Mouse (Mus musculus): Measurements from ENCODE around the gene B3gnt9. TPM values are rescaled to one million over a fixed set of nuclear protein-coding genes. Genes with fewer than 3 reads are reported as not detected.

B3gnt9 gene
- polyA plus RNA-seq, 2 experiments, result 40.8 to 42.9 TPM

DNA sequence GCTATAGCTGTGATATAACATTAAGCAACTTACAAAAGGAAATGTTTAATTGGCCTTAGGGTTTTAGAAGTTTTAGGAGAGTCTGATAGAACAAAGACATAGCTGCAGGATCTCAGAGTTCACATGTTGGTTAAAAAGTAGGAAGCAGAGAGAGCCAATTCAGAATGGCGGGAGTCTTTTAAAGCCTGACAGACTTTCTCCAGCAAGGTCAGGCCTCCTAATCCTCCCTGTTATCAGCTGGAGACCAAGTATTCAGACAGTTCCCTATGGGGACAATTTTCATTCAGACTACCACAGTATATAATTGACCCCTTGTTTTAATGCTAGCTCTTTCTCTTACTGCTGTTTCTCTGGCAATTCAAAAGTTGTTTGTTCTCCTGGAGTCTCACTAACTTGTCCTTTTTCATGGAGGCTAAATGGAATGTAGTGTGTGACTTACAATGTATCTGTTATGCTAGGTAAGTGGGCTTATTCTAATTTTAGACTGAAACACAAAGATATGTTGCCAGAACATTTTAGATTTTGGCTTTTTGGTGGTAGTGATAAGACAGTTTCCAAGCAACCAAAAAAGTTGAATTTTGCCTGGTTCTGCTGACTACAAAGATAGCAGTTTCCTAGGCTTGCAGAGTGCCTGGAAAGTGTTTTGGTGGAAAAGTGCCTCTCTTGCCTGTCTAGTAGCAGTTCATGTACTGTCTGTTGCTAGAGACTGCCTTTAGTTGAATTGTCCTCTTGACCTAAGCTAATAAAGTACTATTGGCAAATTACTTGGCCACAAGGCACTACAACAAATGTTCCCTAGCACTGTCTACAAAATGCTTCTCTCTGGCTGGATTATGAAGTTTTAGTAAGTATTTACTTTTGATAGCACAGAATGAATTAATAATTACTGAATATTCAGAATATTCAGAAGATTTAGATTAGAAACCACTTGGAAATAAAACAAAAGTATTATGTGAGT is 45.5 kb downstream of the B3gnt9 start:
- no peak for DNase-seq (ENCODE audit: low spot score)
- H3K36me3 ChIP-seq (ENCODE audit: control insufficient read depth, insufficient read depth, low read length), result peaks cover 5% of the 10 kb centered on the region
- H3K9ac ChIP-seq (ENCODE audit: low read depth, low read length, severe bottlenecking), result no peak overlapping the region
- no peaks in the 10 kb centered on the region for H3K4me1 ChIP-seq (ENCODE audit: control insufficient read depth, insufficient read depth, low read length)
- 95% methylated on average over 1 of the region's 1 CpGs for WGBS
- TF ChIP-seq POLR2A (IDR thresholded peaks at IDR 0.05; ENCODE audit: borderline replicate concordance, extremely low read depth, insufficient read depth, insufficient read length), result no peak
- no peaks in the 10 kb centered on the region for H3K27me3 ChIP-seq (ENCODE audit: control insufficient read depth, insufficient read depth, low read length)
- H3K9me3 ChIP-seq (ENCODE audit: control insufficient read depth, low read length), result no peaks in the 10 kb centered on the region
- no peak for ATAC-seq (ENCODE audit: low FRiP score, low read depth)
- H3K4me3 ChIP-seq (replicated peaks; ENCODE audit: low read length), result no peak overlapping the region
- H3K27ac ChIP-seq (replicated peaks; ENCODE audit: low read depth, low read length), result no peak overlapping the region
- H3K4me2 ChIP-seq (replicated peaks; ENCODE audit: low read depth, low read length, severe bottlenecking), result no peak overlapping the region

GRCm38 (mm10) chr8:105207675-105208273 is 47.2 kb downstream of the B3gnt9 start:
- 92% methylated on average over 2 of the region's 2 CpGs for WGBS
- peaks cover 13% of the 10 kb centered on the region for H3K36me3 ChIP-seq (ENCODE audit: control insufficient read depth, insufficient read depth, low read length)
- DNase-seq (ENCODE audit: low spot score), result no peak
- H3K4me2 ChIP-seq (replicated peaks; ENCODE audit: low read depth, low read length, severe bottlenecking), result no peak overlapping the region
- no peak for ATAC-seq (ENCODE audit: low FRiP score, low read depth)
- H3K4me1 ChIP-seq (ENCODE audit: control insufficient read depth, insufficient read depth, low read length), result no peaks in the 10 kb centered on the region
- no peak for TF ChIP-seq POLR2A (IDR thresholded peaks at IDR 0.05; ENCODE audit: borderline replicate concordance, extremely low read depth, insufficient read depth, insufficient read length)
- H3K9ac ChIP-seq (ENCODE audit: low read depth, low read length, severe bottlenecking), result no peak overlapping the region
- no peak overlapping the region for H3K27ac ChIP-seq (replicated peaks; ENCODE audit: low read depth, low read length)
- no peaks in the 10 kb centered on the region for H3K9me3 ChIP-seq (ENCODE audit: control insufficient read depth, low read length)
- no peak overlapping the region for H3K4me3 ChIP-seq (replicated peaks; ENCODE audit: low read length)
- H3K27me3 ChIP-seq (ENCODE audit: control insufficient read depth, insufficient read depth, low read length), result no peaks in the 10 kb centered on the region

GRCm38 (mm10) chr8:105206766-105207275 is 48.1 kb downstream of the B3gnt9 start:
- ATAC-seq (ENCODE audit: low FRiP score, low read depth) (no peak), DNase-seq (ENCODE audit: low spot score) (peak; percentile 21)
- H3K36me3 ChIP-seq (ENCODE audit: control insufficient read depth, insufficient read depth, low read length), result peaks cover 20% of the 10 kb centered on the region
- H3K4me3 ChIP-seq (replicated peaks; ENCODE audit: low read length), result no peak overlapping the region
- H3K4me1 ChIP-seq (ENCODE audit: control insufficient read depth, insufficient read depth, low read length), result no peaks in the 10 kb centered on the region
- no peak overlapping the region for H3K4me2 ChIP-seq (replicated peaks; ENCODE audit: low read depth, low read length, severe bottlenecking)
- H3K27ac ChIP-seq (replicated peaks; ENCODE audit: low read depth, low read length), result no peak overlapping the region
- no peak overlapping the region for H3K9ac ChIP-seq (ENCODE audit: low read depth, low read length, severe bottlenecking)
- WGBS, result 64% methylated on average over 7 of the region's 7 CpGs
- no peak for TF ChIP-seq POLR2A (IDR thresholded peaks at IDR 0.05; ENCODE audit: borderline replicate concordance, extremely low read depth, insufficient read depth, insufficient read length)
- no peaks in the 10 kb centered on the region for H3K27me3 ChIP-seq (ENCODE audit: control insufficient read depth, insufficient read depth, low read length)
- H3K9me3 ChIP-seq (ENCODE audit: control insufficient read depth, low read length), result no peaks in the 10 kb centered on the region

DNA sequence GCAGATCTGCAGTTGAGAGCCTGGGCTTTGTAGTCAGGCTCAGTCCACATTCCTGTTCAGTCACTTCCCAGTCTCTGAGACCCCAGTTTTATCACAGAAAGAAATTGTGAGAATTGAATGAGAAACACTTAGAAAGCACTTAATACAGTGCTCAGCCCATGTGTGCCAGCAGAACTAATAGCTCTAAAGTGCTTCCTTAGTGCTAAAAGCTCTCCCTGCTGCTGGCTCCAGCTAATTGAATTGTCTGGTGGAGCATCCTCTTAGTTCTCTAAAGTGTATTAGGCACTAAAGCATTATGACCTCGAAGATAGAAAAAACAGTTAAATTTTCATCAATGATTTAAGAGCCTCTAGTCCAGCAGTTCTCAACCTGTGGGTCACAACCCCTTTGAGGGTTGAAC is 49.2 kb downstream of the B3gnt9 start:
- no peaks in the 10 kb centered on the region for H3K27me3 ChIP-seq (ENCODE audit: control insufficient read depth, insufficient read depth, low read length)
- H3K4me2 ChIP-seq (replicated peaks; ENCODE audit: low read depth, low read length, severe bottlenecking), result no peak overlapping the region
- H3K36me3 ChIP-seq (ENCODE audit: control insufficient read depth, insufficient read depth, low read length), result peaks cover 29% of the 10 kb centered on the region
- no peak overlapping the region for H3K9ac ChIP-seq (ENCODE audit: low read depth, low read length, severe bottlenecking)
- DNase-seq (ENCODE audit: low spot score), result no peak
- TF ChIP-seq POLR2A (IDR thresholded peaks at IDR 0.05; ENCODE audit: borderline replicate concordance, extremely low read depth, insufficient read depth, insufficient read length), result no peak
- WGBS, result 85% methylated on average over 1 of the region's 1 CpGs
- H3K4me1 ChIP-seq (ENCODE audit: control insufficient read depth, insufficient read depth, low read length), result no peaks in the 10 kb centered on the region
- ATAC-seq (ENCODE audit: low FRiP score, low read depth), result no peak
- no peaks in the 10 kb centered on the region for H3K9me3 ChIP-seq (ENCODE audit: control insufficient read depth, low read length)
- H3K4me3 ChIP-seq (replicated peaks; ENCODE audit: low read length), result no peak overlapping the region
- no peak overlapping the region for H3K27ac ChIP-seq (replicated peaks; ENCODE audit: low read depth, low read length)

Other genes starting within 250 kb of the B3gnt9 start
- gene Ces3a, start 206.6 kb downstream of the B3gnt9 start, polyA plus RNA-seq (2012; rRNA removed), result not detected in 2 replicates
- gene Ces3a, start 206.6 kb downstream of the B3gnt9 start, polyA plus RNA-seq (2014; fragmentation: Nextera tagmentation; extraction: Ambion mirVana), result not detected in 2 replicates
- not detected in 2 replicates for gene Ces3b, start 171.4 kb downstream of the B3gnt9 start, polyA plus RNA-seq (2012; rRNA removed)
- gene Ces3b, start 171.4 kb downstream of the B3gnt9 start, polyA plus RNA-seq (2014; fragmentation: Nextera tagmentation; extraction: Ambion mirVana), result not detected in 2 replicates
- 0.05 TPM in 1 of 2 replicates, not detected in the other for gene Ces4a, start 123.4 kb downstream of the B3gnt9 start, polyA plus RNA-seq (2012; rRNA removed)
- gene Ces4a, start 123.4 kb downstream of the B3gnt9 start, polyA plus RNA-seq (2014; fragmentation: Nextera tagmentation; extraction: Ambion mirVana), result not detected in 2 replicates
- 75.2 and 82.4 TPM in 2 replicates for gene Cbfb, start 84.5 kb downstream of the B3gnt9 start, polyA plus RNA-seq (2012; rRNA removed)
- gene Cbfb, start 84.5 kb downstream of the B3gnt9 start, polyA plus RNA-seq (2014; fragmentation: Nextera tagmentation; extraction: Ambion mirVana), result 101 and 119 TPM in 2 replicates
- gene D230025D16Rik, start 30.0 kb downstream of the B3gnt9 start, polyA plus RNA-seq (2012; rRNA removed), result 30.1 and 32.8 TPM in 2 replicates
- gene D230025D16Rik, start 30.0 kb downstream of the B3gnt9 start, polyA plus RNA-seq (2014; fragmentation: Nextera tagmentation; extraction: Ambion mirVana), result 27.3 and 31.5 TPM in 2 replicates
- gene Tradd, start 9.5 kb upstream of the B3gnt9 start, polyA plus RNA-seq (2012; rRNA removed), result 12.8 and 13.6 TPM in 2 replicates
- 26.2 and 26.3 TPM in 2 replicates for gene Tradd, start 9.5 kb upstream of the B3gnt9 start, polyA plus RNA-seq (2014; fragmentation: Nextera tagmentation; extraction: Ambion mirVana)
- 4.0 and 5.6 TPM in 2 replicates for gene Fbxl8, start 9.5 kb upstream of the B3gnt9 start, polyA plus RNA-seq (2012; rRNA removed)
- 2.9 and 3.7 TPM in 2 replicates for gene Fbxl8, start 9.5 kb upstream of the B3gnt9 start, polyA plus RNA-seq (2014; fragmentation: Nextera tagmentation; extraction: Ambion mirVana)
- 0.47 and 0.62 TPM in 2 replicates for gene Hsf4, start 14.6 kb upstream of the B3gnt9 start, polyA plus RNA-seq (2012; rRNA removed)
- gene Hsf4, start 14.6 kb upstream of the B3gnt9 start, polyA plus RNA-seq (2014; fragmentation: Nextera tagmentation; extraction: Ambion mirVana), result 0.14 TPM in 1 of 2 replicates, not detected in the other
- gene Nol3, start 21.0 kb upstream of the B3gnt9 start, polyA plus RNA-seq (2012; rRNA removed), result 2.0 and 2.3 TPM in 2 replicates
- gene Nol3, start 21.0 kb upstream of the B3gnt9 start, polyA plus RNA-seq (2014; fragmentation: Nextera tagmentation; extraction: Ambion mirVana), result 2.3 and 3.3 TPM in 2 replicates
- 30.1 and 37.8 TPM in 2 replicates for gene 4931428F04Rik, start 34.7 kb upstream of the B3gnt9 start, polyA plus RNA-seq (2012; rRNA removed)
- gene 4931428F04Rik, start 34.7 kb upstream of the B3gnt9 start, polyA plus RNA-seq (2014; fragmentation: Nextera tagmentation; extraction: Ambion mirVana), result 9.9 and 12.1 TPM in 2 replicates
- gene Exoc3l, start 40.9 kb upstream of the B3gnt9 start, polyA plus RNA-seq (2012; rRNA removed), result 14.4 and 16.3 TPM in 2 replicates
- gene Exoc3l, start 40.9 kb upstream of the B3gnt9 start, polyA plus RNA-seq (2014; fragmentation: Nextera tagmentation; extraction: Ambion mirVana), result 7.4 and 9.8 TPM in 2 replicates
- gene E2f4, start 42.5 kb upstream of the B3gnt9 start, polyA plus RNA-seq (2012; rRNA removed), result 136 and 180 TPM in 2 replicates
- 76.2 and 78.4 TPM in 2 replicates for gene E2f4, start 42.5 kb upstream of the B3gnt9 start, polyA plus RNA-seq (2014; fragmentation: Nextera tagmentation; extraction: Ambion mirVana)
- gene Elmo3, start 50.4 kb upstream of the B3gnt9 start, polyA plus RNA-seq (2012; rRNA removed), result 8.8 and 9.6 TPM in 2 replicates
- gene Elmo3, start 50.4 kb upstream of the B3gnt9 start, polyA plus RNA-seq (2014; fragmentation: Nextera tagmentation; extraction: Ambion mirVana), result 7.3 and 7.7 TPM in 2 replicates
- 3.2 and 4.8 TPM in 2 replicates for gene Lrrc29, start 71.1 kb upstream of the B3gnt9 start, polyA plus RNA-seq (2012; rRNA removed)
- gene Lrrc29, start 71.1 kb upstream of the B3gnt9 start, polyA plus RNA-seq (2014; fragmentation: Nextera tagmentation; extraction: Ambion mirVana), result 1.9 and 2.5 TPM in 2 replicates
- gene Tmem208, start 71.2 kb upstream of the B3gnt9 start, polyA plus RNA-seq (2012; rRNA removed), result 135 and 143 TPM in 2 replicates
- gene Tmem208, start 71.2 kb upstream of the B3gnt9 start, polyA plus RNA-seq (2014; fragmentation: Nextera tagmentation; extraction: Ambion mirVana), result 126 and 135 TPM in 2 replicates
- gene Fhod1, start 92.8 kb upstream of the B3gnt9 start, polyA plus RNA-seq (2012; rRNA removed), result 24.4 and 30.7 TPM in 2 replicates
- gene Fhod1, start 92.8 kb upstream of the B3gnt9 start, polyA plus RNA-seq (2014; fragmentation: Nextera tagmentation; extraction: Ambion mirVana), result 2.7 and 2.8 TPM in 2 replicates
- gene Slc9a5, start 93.7 kb upstream of the B3gnt9 start, polyA plus RNA-seq (2012; rRNA removed), result 43.5 and 58.8 TPM in 2 replicates
- gene Slc9a5, start 93.7 kb upstream of the B3gnt9 start, polyA plus RNA-seq (2014; fragmentation: Nextera tagmentation; extraction: Ambion mirVana), result 5.6 and 6.5 TPM in 2 replicates
- gene Plekhg4, start 118.1 kb upstream of the B3gnt9 start, polyA plus RNA-seq (2012; rRNA removed), result 3.9 and 5.5 TPM in 2 replicates
- gene Plekhg4, start 118.1 kb upstream of the B3gnt9 start, polyA plus RNA-seq (2014; fragmentation: Nextera tagmentation; extraction: Ambion mirVana), result 0.55 and 1.2 TPM in 2 replicates
- gene Kctd19, start 158.3 kb upstream of the B3gnt9 start, polyA plus RNA-seq (2012; rRNA removed), result 0.04 TPM in 1 of 2 replicates, not detected in the other
- 0.18 TPM in 1 of 2 replicates, not detected in the other for gene Kctd19, start 158.3 kb upstream of the B3gnt9 start, polyA plus RNA-seq (2014; fragmentation: Nextera tagmentation; extraction: Ambion mirVana)
- 0.84 and 1.0 TPM in 2 replicates for gene Lrrc36, start 158.4 kb upstream of the B3gnt9 start, polyA plus RNA-seq (2012; rRNA removed)
- 0.58 and 0.62 TPM in 2 replicates for gene Lrrc36, start 158.4 kb upstream of the B3gnt9 start, polyA plus RNA-seq (2014; fragmentation: Nextera tagmentation; extraction: Ambion mirVana)
- gene Tppp3, start 216.4 kb upstream of the B3gnt9 start, polyA plus RNA-seq (2012; rRNA removed), result 107 and 130 TPM in 2 replicates
- 123 and 164 TPM in 2 replicates for gene Tppp3, start 216.4 kb upstream of the B3gnt9 start, polyA plus RNA-seq (2014; fragmentation: Nextera tagmentation; extraction: Ambion mirVana)
- 72.3 and 90.2 TPM in 2 replicates for gene Zdhhc1, start 241.7 kb upstream of the B3gnt9 start, polyA plus RNA-seq (2012; rRNA removed)
- gene Zdhhc1, start 241.7 kb upstream of the B3gnt9 start, polyA plus RNA-seq (2014; fragmentation: Nextera tagmentation; extraction: Ambion mirVana), result 36.8 and 42.9 TPM in 2 replicates